Mouse (Mus musculus): Measurements from ENCODE around the gene Rab3c.

Gene Rab3c

DNA sequence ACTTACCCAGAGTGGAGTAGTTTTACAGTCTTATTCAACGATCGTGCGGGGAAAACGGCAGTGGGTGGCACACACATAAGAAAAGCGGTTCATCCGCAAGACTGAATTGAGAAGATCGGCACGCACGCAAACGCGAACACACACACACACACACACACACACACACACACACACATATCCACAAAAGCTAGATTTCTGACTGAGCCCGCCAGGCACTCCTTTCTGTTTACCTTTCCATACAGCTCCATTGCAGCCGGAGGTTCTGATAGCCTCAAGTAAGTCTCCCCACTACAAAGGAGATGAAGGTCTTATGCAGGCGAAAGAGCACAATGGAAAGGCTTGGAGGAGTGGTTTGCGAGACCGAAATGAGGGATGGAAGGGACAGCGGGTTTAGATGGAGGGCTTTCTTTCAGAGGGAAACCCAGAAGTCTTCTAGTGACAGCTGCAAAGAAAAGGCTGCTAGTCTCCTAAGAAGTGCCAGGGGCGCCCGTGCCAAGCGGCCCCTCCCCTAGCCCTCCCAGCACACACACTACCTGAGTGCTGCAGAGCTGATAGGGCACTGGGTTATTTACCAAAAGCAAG is at the start of gene Rab3c:
Gene Rab3c, minus strand, starts transcription at position 434 of the 582 bp plus-strand sequence.
- POLR2A ChIA-PET, result interaction anchor here in 2 of 4 experiments (0.5 to 0.7 kb wide), 3 partner anchors 22 to 781 kb away, joined by 3 read pairs; no protein-coding TSS in a partner anchor

DNA sequence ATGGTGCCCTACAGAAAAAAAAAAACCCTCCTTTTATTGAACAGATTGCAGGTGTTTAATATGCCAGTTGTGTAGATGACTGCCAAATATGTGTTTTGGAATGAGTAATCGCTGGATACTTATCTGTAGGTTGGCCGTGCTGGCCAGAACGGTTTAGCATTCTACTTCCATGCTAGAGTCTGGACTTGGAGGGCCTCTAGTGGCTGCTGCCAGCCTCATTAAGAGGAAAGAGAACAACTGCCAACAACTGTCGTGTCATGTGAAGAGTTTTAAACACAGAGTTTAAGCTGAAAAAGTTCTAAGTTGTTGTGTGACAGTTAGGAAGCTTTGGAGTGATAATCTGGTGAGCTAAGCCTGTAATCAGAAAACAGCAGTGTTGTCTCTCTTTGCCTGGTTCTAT is 38.0 kb upstream of the Rab3c start:
- POLR2A ChIA-PET, result no interaction called here
- CTCF ChIA-PET, result no interaction called here

More for the DNA sequence above, at the start of gene Rab3c:
- CTCF ChIA-PET, result interaction anchor here in 1 of 4 experiments (1.0 kb wide), 1 partner anchor 111 kb away, joined by 4 read pairs; no protein-coding TSS in a partner anchor

DNA sequence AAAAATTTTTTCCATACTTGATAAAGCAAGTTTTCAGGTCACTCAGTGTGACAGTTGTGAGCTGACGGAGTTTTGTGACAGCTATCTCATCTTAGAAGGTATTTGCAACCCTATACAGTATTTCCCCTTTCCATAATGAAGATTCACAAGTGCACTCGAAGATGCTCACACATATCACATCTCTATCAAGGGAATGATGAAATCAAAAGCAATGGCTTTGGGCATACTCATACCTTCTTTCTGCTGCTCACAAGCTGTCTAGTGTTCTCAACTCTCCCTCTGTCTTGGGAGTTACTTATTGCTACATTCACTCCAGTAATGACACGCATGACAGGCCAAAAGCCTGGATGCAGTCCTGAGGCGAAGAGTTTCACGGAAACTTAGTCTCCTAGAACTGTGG is 26.4 kb upstream of the Rab3c start:
- ChIA-PET POLR2A (interaction anchor here in 1 of 4 experiments (1.1 kb wide), 1 partner anchor 78 kb away, joined by 3 read pairs; no protein-coding TSS in a partner anchor), CTCF (no interaction called here)

DNA sequence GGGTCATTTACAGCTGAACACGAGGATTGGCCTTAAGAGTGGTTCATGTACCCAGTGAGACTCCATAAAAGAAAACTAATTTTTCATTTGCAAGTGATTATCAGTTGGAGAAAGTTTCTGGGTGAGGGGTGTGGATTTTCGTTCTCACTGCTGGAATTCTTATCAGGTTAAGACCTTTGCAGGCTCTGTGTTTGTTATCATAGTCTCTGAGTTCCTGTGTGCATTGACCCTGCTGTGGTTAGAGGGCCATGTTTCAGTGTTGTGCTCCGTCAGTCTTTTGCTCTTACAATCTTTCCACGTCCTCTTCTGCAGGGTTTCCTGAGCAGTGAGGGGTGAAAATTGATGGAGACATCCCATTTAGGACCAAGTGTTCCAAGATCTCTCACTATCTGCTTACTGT is 16.3 kb upstream of the Rab3c start:
- CTCF ChIA-PET, result no interaction called here

DNA sequence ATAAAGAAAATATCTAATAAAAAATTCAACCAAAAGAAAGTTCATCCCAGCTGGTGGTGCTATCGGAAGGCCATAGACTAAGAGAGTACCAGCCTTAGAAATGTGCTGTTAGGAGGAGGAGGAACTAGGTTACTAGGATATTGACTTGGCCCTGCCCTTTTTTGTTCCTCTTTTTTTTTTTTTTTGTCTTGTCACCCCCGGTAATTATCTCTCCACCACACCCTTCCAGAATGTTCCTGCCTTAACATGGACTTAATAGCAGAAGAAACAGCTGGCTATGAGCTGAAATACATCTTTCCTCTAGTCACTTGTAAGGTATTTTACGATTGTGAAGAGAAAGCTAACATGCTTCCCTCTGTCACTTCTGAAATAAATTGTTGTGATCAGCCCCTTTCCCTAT is 7.7 kb upstream of the Rab3c start:
- ChIA-PET POLR2A (no interaction called here), CTCF (interaction anchor here in 3 of 4 experiments (0.6 to 1.2 kb wide), 3 partner anchors 9 to 1454 kb away, joined by 3 to 8 read pairs (median 5); no protein-coding TSS in a partner anchor)

More for the DNA sequence above, 16.3 kb upstream of the Rab3c start:
- POLR2A ChIA-PET, result no interaction called here

DNA sequence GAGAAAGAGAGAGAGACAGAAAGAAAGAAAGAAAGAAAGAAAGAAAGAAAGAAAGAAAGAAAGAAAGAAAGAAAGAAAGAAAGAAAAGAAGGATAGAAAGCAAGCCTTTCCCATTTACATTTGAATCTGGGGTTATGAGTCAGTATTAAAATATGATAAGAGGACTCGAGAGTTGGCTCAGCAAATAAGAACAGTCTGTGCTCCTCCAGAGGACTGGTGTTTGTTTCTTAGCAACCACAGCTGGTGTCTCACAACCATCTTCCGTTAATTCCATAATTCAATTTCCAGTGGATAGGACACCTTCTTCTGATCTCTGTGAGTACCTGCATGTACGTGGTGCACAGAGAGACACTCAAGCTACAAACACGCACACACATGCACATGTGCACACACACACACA is 3.0 kb upstream of the Rab3c start:
- POLR2A ChIA-PET, result no interaction called here

DNA sequence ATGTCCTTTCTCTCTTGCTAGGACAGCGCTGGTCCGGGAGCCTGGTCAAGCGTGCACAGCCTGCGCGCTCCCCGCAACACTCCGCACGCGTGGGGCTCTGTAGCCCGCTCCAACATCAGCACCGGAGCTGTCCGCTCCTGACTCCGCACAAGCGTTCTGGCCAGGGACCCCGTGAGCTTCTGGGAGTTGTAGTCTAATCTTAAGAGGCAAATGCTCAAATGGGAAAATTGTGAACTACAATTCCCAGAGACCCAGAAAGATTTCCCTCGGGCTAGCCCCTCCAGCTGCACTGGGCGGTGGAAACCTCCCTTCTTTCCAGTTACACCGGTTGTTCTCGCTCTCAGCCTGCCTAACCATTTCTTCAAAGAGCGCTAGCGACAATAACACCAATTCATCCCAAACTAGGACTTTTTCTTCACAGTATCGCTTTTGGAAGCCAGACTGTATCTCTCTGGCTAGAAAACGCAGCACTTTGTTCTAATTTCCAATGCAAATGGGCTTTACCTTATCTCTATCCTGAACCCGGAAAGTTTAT is 701 bp downstream of the Rab3c start:
- POLR2A ChIA-PET, result interaction anchor here in 2 of 4 experiments (0.5 to 0.7 kb wide), 3 partner anchors 22 to 782 kb away, joined by 3 read pairs; no protein-coding TSS in a partner anchor
- CTCF ChIA-PET, result interaction anchor here in 3 of 4 experiments (0.8 to 1.0 kb wide), 3 partner anchors 8 to 112 kb away, joined by 3 to 5 read pairs (median 4); no protein-coding TSS in a partner anchor

More for the DNA sequence above, 3.0 kb upstream of the Rab3c start:
- CTCF ChIA-PET, result no interaction called here

DNA sequence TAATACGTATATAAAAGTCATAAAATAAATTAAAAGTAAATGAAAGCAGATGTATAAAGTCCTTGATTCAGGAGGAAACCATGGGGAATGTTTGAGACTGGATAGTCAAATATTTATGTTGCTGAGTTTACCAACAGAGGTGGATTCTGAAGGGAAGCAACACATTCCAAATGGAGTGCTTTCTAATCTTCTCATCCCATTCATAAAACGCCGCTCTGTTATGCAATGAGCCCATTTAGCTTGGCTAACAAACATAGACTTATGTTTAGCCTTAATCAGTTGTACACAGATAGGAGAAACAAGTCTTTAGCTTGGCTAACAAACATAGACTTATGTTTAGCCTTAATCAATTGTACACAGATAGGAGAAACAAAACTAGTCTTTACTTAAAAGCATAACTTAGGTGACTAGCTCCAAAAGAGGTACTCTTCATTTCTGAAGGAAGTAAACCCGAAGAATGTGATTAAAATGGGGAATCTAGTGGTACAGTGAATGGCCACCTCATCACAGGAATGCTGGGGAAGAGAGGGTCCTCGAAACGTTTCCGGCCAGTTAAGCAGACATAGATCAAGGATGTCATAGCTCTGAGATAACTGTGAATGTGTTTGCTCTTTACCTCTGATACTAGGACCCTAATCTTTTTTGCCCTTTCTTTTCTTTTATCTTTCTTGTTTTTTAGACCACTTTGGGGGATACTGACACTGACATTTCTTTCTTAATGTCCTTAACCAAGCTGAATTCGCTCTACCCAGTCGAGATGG is 1.6 kb downstream of the Rab3c start:
- CTCF ChIA-PET, result interaction anchor here in 2 of 4 experiments (0.6 to 1.0 kb wide), 3 partner anchors 9 to 209 kb away, joined by 3 to 5 read pairs (median 3); no protein-coding TSS in a partner anchor
- POLR2A ChIA-PET, result interaction anchor here in 1 of 4 experiments (0.6 kb wide), 1 partner anchor 225 kb away, joined by 6 read pairs; no protein-coding TSS in a partner anchor

DNA sequence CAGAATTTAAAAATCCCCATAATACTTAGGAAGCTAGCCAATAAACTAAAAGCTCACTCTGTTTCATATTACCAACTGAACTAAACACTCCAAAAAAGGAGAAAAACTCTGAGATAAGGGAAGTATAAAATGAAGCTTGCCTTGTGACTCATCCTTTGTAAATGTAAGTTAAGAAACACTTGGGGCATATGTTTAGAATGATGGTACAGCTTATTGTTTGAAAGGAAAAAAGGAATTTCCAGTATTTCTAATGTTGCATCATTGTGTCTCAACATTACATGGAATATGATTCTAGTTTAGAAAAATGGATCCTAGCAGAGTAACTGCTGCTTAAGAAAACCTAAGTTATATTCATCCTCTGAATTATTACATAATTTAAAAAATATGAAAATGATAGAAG is 3.1 kb downstream of the Rab3c start:
- ChIA-PET CTCF (no interaction called here), POLR2A (no interaction called here)

DNA sequence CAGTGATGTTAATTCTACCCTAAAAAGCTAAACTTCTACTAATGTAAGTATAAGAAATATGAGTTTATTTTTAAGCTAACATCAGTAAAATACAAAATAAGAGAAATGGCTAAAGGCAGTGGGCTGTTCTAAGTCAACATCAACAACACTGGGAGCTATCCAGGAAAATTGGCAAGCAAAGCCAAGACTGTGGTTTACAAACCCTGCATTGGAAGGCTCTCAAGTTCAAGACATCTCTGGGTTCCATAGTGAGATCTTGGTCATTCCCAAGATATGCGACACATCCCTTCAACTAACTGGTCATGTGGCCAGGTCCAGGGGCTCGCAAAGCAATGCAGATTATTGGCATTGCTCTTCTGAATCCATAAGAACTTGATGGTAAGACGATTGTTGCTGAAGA is 5.3 kb downstream of the Rab3c start:
- ChIA-PET CTCF (interaction anchor here in 1 of 4 experiments (0.6 kb wide), 1 partner anchor 376 kb away, joined by 5 read pairs; no protein-coding TSS in a partner anchor), POLR2A (interaction anchor here in 1 of 4 experiments (0.7 kb wide), 1 partner anchor 27 kb away, joined by 3 read pairs; no protein-coding TSS in a partner anchor)

DNA sequence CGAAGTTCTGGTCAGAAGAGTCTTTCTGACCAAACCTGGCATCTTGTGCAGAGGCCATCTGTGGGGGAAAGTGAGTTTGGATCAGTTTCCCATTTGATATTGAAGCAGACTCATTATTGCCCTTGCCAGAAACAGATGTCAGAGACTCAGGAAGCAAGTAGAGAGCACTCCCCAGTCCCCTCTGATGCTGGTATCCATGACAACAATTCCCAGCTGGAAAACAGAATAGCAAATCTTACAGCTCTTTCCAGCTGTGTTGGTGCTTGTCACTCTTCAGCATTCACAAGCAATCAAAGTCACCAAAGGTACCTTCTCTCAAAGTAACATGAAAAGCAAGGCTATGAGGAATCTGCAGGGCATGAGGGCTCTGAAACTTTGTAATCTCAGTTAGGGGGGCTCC is 20.1 kb downstream of the Rab3c start:
- ChIA-PET POLR2A (no interaction called here), CTCF (no interaction called here)

DNA sequence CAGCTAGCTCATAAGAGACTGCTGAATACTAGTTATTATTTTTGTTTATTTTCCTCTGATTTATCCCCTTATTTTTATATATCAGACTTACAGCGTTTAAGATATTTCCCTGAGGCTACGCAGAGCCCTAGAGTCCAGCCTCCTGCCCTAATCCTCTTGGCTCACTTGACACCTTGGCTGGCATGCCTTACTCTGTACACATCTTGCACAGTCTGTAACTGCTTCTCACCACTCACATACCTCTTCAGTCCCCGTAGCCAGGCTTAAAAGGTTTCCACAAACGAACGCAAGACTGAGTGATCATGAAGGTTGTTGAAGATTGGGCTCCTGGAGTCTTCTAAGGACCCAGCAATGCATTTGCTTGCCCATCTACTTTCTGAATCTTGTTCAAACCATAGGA is 29.3 kb downstream of the Rab3c start:
- CTCF ChIA-PET, result no interaction called here
- POLR2A ChIA-PET, result interaction anchor here in 2 of 4 experiments (0.6 to 0.7 kb wide), 2 partner anchors 62 to 106 kb away, joined by 3 to 5 read pairs; no protein-coding TSS in a partner anchor

DNA sequence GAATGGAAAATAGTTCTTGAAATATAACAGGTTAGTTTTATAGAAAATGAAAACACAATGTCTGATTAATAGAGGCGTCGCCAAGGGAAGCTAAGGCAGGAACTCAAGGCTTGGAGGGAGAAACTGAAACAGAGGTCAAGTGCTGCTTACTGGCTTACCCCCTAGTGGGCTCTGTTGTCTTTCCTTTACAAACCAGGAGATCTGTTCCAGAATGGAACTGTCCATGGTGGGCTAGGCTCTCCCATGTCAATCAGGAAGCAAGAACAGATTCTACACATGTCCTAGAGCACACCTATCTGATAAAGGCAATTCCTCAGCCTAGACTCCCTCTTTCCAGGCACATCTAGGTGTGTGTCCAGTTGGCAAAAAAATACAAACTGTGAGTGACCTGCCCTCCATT is 32.3 kb downstream of the Rab3c start:
- POLR2A ChIA-PET, result interaction anchor here in 1 of 4 experiments (0.6 kb wide), 1 partner anchor 27 kb away, joined by 3 read pairs; no protein-coding TSS in a partner anchor

DNA sequence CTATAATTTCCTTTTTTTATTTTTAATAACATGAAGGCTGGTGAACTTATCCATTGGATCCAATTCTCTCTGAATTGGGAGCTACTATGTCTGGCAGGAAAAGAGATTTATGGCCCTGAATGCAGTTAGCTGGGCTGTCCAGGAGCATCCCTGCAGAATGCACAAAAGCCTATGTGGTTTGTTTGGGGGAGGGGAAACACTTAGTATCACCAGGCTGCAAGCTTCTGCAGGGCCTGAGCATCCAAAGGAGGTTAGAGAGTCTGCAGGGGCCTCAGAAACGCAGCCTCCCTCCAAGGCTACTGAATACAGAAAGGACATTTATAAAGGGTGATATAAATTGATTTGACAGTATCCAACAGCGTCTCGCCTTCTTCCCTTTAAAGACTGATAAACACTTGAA is 41.8 kb downstream of the Rab3c start:
- ChIA-PET CTCF (no interaction called here), POLR2A (no interaction called here)

More for the DNA sequence above, 32.3 kb downstream of the Rab3c start:
- CTCF ChIA-PET, result interaction anchor here in 1 of 4 experiments (0.6 kb wide), 1 partner anchor 24 kb away, joined by 4 read pairs; no protein-coding TSS in a partner anchor

DNA sequence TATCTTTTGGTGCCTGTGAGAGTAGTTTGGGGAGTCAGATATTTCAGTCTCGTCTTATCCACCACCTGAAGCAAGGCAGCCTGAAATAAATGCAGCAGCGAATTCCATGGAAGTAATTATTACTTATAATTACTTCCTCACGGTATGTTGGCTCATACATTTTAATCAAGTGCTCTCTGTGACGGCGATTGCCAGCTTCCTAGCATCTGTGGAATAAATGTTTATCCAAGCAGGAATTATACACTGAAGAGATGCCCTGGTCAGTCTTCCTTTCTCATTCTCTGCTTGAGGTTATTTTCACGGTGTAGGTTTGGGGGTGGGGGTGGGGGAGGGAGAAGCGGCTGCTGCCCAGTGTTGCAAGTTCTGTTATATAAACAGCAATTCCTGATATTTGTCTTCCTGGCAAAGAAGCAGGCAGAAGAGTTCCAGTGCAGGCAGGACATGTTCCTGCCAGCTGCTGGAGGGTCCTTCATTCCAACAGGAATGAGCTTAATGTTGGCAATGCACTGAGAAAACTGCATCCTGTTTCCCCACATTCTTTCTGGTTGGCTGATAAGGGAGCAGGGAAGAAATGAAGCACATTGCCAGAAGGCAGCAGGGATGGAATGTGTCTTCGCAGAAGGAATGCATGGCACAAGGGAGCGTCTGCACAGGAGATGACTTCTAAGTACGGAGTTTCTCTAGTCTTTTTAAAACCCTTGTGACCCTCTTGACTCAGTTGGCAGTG is 43.4 kb downstream of the Rab3c start:
- CTCF ChIA-PET, result no interaction called here
- POLR2A ChIA-PET, result interaction anchor here in 1 of 4 experiments (0.5 kb wide), 1 partner anchor 54 kb away, joined by 3 read pairs; no protein-coding TSS in a partner anchor

DNA sequence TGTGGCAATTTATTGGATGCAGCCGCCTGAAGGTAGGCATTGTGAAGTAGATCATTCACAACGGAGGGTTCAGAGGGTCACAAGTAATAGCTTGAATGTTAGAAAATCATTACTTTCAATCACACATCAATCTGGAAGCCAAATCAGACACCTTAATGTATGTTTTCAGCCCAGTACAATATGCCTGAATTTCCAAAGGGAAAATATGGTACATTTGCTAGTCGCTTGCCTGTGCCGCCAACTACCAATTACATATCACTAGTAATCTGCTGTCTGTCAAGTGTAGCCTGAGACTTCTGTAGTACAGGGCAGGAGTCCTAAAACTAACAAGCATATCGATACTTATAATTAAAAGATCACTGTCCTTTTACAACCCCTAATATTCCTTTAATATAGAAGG is 47.4 kb downstream of the Rab3c start:
- POLR2A ChIA-PET, result no interaction called here
- CTCF ChIA-PET, result no interaction called here

DNA sequence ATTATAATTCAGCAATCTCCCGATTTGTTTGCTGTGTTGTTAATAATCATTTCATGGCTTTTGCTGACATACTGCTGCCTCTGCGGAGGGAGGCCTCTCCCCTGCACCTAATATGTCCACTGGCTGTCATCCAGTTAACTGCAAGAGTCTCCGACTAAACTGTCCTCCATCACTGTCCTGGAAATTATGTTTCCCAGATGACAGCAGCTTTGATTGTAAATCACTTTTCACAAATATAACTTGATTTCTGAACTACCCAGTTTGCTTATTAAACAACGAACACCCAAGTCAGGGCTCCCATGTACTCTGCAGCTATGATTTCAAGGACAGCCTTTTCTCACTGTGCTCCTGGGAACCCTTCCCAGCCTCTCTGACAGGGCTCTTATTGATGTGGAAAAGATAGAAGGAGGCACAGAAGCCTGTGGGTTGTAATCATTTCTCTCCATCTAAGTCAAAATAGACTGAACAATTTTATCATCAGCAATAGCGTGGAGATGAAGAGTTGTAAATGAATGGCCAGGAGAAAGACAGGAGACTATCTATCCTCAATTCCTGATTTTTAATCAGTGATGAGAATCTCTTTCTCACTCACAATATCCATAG is 49.6 kb downstream of the Rab3c start:
- ChIA-PET CTCF (no interaction called here), POLR2A (no interaction called here)

DNA sequence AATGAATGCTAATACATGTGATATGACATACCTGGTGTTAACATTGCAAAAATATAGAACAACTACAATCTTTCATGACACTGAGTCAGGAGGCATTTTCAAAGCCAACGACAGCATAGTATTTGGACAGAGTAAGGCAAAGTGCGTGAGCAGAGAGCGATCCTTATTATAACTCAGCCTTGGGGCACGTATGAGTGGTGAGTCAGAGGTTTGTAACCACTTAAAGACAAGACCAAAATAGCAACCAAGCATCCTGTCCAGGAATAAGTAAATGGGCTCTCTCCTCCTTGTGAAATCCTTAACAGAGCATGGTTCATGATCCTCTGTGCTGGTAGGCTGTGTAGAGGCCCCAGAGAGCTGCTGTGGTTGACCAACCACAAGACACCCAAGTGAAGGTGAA is 50.8 kb downstream of the Rab3c start:
- POLR2A ChIA-PET, result interaction anchor here in 1 of 4 experiments (0.8 kb wide), 1 partner anchor 52 kb away, joined by 3 read pairs; no protein-coding TSS in a partner anchor
- CTCF ChIA-PET, result no interaction called here

DNA sequence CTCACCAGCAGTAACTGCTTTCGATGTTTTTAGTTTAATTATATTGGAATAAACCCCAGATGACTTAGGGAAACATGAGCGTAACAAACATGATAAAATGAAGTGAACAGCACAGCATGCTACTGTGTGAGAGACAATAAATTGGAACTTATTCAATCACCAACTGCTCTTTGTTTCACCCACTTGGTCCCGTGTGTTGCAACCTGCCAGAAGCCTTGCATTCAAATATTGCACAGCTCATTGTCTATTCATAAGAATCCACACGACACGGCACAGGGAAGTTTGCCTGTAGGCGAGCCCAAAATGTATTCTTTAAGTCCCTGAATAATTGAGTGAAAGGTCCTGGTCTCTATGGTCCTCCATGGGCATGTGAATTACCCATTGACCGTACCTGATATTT is 61.6 kb downstream of the Rab3c start:
- CTCF ChIA-PET, result no interaction called here
- POLR2A ChIA-PET, result interaction anchor here in 1 of 4 experiments (0.6 kb wide), 1 partner anchor 36 kb away, joined by 3 read pairs; no protein-coding TSS in a partner anchor
